Mouse (Mus musculus): ENCODE data around the gene Cluh. TPM values are rescaled to one million over a fixed set of nuclear protein-coding genes. Genes with fewer than 3 reads are reported as not detected.

Cluh gene
- polyA plus RNA-seq, 1 experiment: 119 TPM

DNA sequence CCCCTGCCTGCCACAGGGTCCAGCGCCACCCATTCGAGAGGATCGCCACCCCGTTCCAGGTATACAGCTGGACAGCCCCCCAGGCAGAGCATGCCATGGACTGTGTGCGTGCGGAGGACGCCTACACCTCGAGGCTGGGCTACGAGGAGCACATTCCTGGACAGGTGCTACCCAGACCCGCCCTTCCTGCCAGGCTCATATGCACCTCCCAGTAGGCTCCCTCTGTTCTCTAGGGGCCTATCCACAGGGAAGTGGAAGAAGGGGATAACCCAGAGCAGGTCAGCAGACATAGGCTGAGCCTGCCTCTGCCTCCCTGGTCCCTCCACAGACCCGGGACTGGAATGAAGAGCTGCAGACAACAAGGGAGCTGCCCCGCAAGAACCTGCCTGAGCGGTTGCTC is 11.0 kb downstream of the Cluh start:
- TF ChIP-seq POLR2A (IDR thresholded peaks at IDR 0.05; ENCODE audit: low read depth, low read length) (no peak), CTCF (conservative IDR thresholded peaks at IDR 0.05; ENCODE audit: insufficient read depth, insufficient read length, low read depth, low read length) (no peak)
- Histone ChIP-seq H3K4me3 (ENCODE audit: insufficient read depth, low read depth, low read length) (no peak overlapping the region), H3K36me3 (ENCODE audit: control insufficient read depth, insufficient read depth, low read length) (peaks cover 7% of the 10 kb centered on the region), H3K27ac (ENCODE audit: insufficient read depth, low read depth, low read length) (no peak overlapping the region), H3K27me3 (replicated peaks; ENCODE audit: control insufficient read depth, insufficient read depth, low read length) (no peaks in the 10 kb centered on the region), H3K4me1 (ENCODE audit: control insufficient read depth, insufficient read depth, low read length) (no peaks in the 10 kb centered on the region)
- 95% methylated on average over 13 of the region's 13 CpGs for WGBS
- no peak for DNase-seq

- WGBS: 86% methylated on average over 19 of the region's 19 CpGs
- no peaks in the 10 kb centered on the region for H3K4me1 ChIP-seq (ENCODE audit: control insufficient read depth, insufficient read depth, low read length)
- H3K27me3 ChIP-seq (replicated peaks; ENCODE audit: control insufficient read depth, insufficient read depth, low read length): no peaks in the 10 kb centered on the region
- no peak overlapping the region for H3K4me3 ChIP-seq (ENCODE audit: insufficient read depth, low read depth, low read length)
- no peak for TF ChIP-seq CTCF (conservative IDR thresholded peaks at IDR 0.05; ENCODE audit: insufficient read depth, insufficient read length, low read depth, low read length)
- no peak for TF ChIP-seq POLR2A (IDR thresholded peaks at IDR 0.05; ENCODE audit: low read depth, low read length)
- H3K27ac ChIP-seq (ENCODE audit: insufficient read depth, low read depth, low read length): no peak overlapping the region
- H3K36me3 ChIP-seq (ENCODE audit: control insufficient read depth, insufficient read depth, low read length): peaks cover 7% of the 10 kb centered on the region
- DNase-seq: no peak
These were observed 12.3 kb downstream of the Cluh start for GRCm38 (mm10) chr11:74661641-74662040.

GRCm38 (mm10) chr11:74662221-74662620 is 12.9 kb downstream of the Cluh start:
- no peak for DNase-seq
- Histone ChIP-seq H3K27ac (ENCODE audit: insufficient read depth, low read depth, low read length) (no peak overlapping the region), H3K27me3 (replicated peaks; ENCODE audit: control insufficient read depth, insufficient read depth, low read length) (no peaks in the 10 kb centered on the region), H3K36me3 (ENCODE audit: control insufficient read depth, insufficient read depth, low read length) (peaks cover 4% of the 10 kb centered on the region), H3K4me3 (ENCODE audit: insufficient read depth, low read depth, low read length) (no peak overlapping the region), H3K4me1 (ENCODE audit: control insufficient read depth, insufficient read depth, low read length) (no peaks in the 10 kb centered on the region)
- 79% methylated on average over 6 of the region's 6 CpGs for WGBS
- TF ChIP-seq POLR2A (IDR thresholded peaks at IDR 0.05; ENCODE audit: low read depth, low read length) (no peak), CTCF (conservative IDR thresholded peaks at IDR 0.05; ENCODE audit: insufficient read depth, insufficient read length, low read depth, low read length) (no peak)

DNA sequence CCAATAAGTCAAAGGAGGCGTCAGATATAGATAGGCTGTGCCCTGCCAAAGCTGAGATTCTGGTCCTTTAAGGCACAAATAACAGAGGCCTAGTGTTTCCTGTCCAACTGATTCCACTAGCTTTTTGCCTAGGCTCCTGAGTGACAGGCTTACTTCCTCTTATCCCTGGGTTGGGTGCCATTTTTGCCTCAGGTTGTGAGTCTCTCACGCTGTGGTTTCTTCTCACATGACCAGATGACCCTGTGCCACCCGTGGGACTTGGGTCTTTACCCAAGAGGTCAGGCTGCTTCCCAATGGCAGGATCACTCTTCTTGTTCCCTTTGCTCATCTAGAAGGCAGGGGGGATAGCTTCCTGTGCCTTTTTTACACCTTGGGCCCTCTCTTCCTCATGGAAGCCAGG is 15.0 kb downstream of the Cluh start:
- no peak for DNase-seq
- peaks cover 3% of the 10 kb centered on the region for H3K36me3 ChIP-seq (ENCODE audit: control insufficient read depth, insufficient read depth, low read length)
- 58% methylated on average over 3 of the region's 3 CpGs for WGBS
- no peak overlapping the region for H3K27ac ChIP-seq (ENCODE audit: insufficient read depth, low read depth, low read length)
- H3K4me3 ChIP-seq (ENCODE audit: insufficient read depth, low read depth, low read length): no peak overlapping the region
- no peak for TF ChIP-seq POLR2A (IDR thresholded peaks at IDR 0.05; ENCODE audit: low read depth, low read length)
- TF ChIP-seq CTCF (conservative IDR thresholded peaks at IDR 0.05; ENCODE audit: insufficient read depth, insufficient read length, low read depth, low read length): no peak
- no peaks in the 10 kb centered on the region for H3K27me3 ChIP-seq (replicated peaks; ENCODE audit: control insufficient read depth, insufficient read depth, low read length)
- H3K4me1 ChIP-seq (ENCODE audit: control insufficient read depth, insufficient read depth, low read length): no peaks in the 10 kb centered on the region

GRCm38 (mm10) chr11:74664906-74665305 is 15.6 kb downstream of the Cluh start:
- no peak for DNase-seq
- 78% methylated on average over 8 of the region's 8 CpGs for WGBS
- H3K4me1 ChIP-seq (ENCODE audit: control insufficient read depth, insufficient read depth, low read length): no peaks in the 10 kb centered on the region
- no peaks in the 10 kb centered on the region for H3K27me3 ChIP-seq (replicated peaks; ENCODE audit: control insufficient read depth, insufficient read depth, low read length)
- TF ChIP-seq POLR2A (IDR thresholded peaks at IDR 0.05; ENCODE audit: low read depth, low read length) (no peak), CTCF (conservative IDR thresholded peaks at IDR 0.05; ENCODE audit: insufficient read depth, insufficient read length, low read depth, low read length) (no peak)
- no peak overlapping the region for H3K27ac ChIP-seq (ENCODE audit: insufficient read depth, low read depth, low read length)
- H3K36me3 ChIP-seq (ENCODE audit: control insufficient read depth, insufficient read depth, low read length): peaks cover 3% of the 10 kb centered on the region
- H3K4me3 ChIP-seq (ENCODE audit: insufficient read depth, low read depth, low read length): no peak overlapping the region

- Histone ChIP-seq H3K27me3 (replicated peaks; ENCODE audit: control insufficient read depth, insufficient read depth, low read length) (no peaks in the 10 kb centered on the region), H3K4me1 (ENCODE audit: control insufficient read depth, insufficient read depth, low read length) (no peaks in the 10 kb centered on the region), H3K36me3 (ENCODE audit: control insufficient read depth, insufficient read depth, low read length) (peaks cover 3% of the 10 kb centered on the region), H3K4me3 (ENCODE audit: insufficient read depth, low read depth, low read length) (no peak overlapping the region), H3K27ac (ENCODE audit: insufficient read depth, low read depth, low read length) (no peak overlapping the region)
- TF ChIP-seq POLR2A (IDR thresholded peaks at IDR 0.05; ENCODE audit: low read depth, low read length) (no peak), CTCF (conservative IDR thresholded peaks at IDR 0.05; ENCODE audit: insufficient read depth, insufficient read length, low read depth, low read length) (no peak)
- 82% methylated on average over 17 of the region's 17 CpGs for WGBS
- no peak for DNase-seq
These were observed 16.5 kb downstream of the Cluh start for GRCm38 (mm10) chr11:74665631-74666283.

DNA sequence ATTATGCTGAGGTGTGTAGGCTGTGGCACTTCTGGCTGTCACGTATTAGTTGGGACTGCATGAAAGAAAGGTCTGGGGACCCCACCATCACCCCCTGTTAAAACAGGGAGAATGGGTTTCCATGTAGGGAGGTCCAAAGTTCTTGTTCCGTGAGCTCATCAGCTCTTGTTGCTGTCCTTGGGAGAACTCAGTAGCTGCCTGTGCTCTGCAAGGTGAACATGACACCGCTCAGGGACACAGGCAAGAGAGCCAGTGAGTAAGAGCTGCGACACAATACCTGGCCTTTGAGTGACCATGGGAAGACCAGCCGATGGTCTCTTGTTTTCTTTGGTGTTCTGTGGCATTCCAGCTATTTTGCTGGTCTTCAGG is 17.0 kb downstream of the Cluh start:
- peaks cover 3% of the 10 kb centered on the region for H3K36me3 ChIP-seq (ENCODE audit: control insufficient read depth, insufficient read depth, low read length)
- 76% methylated on average over 5 of the region's 5 CpGs for WGBS
- DNase-seq: no peak
- no peaks in the 10 kb centered on the region for H3K27me3 ChIP-seq (replicated peaks; ENCODE audit: control insufficient read depth, insufficient read depth, low read length)
- H3K4me1 ChIP-seq (ENCODE audit: control insufficient read depth, insufficient read depth, low read length): no peaks in the 10 kb centered on the region
- no peak for TF ChIP-seq CTCF (conservative IDR thresholded peaks at IDR 0.05; ENCODE audit: insufficient read depth, insufficient read length, low read depth, low read length)
- TF ChIP-seq POLR2A (IDR thresholded peaks at IDR 0.05; ENCODE audit: low read depth, low read length): no peak
- H3K27ac ChIP-seq (ENCODE audit: insufficient read depth, low read depth, low read length): no peak overlapping the region
- H3K4me3 ChIP-seq (ENCODE audit: insufficient read depth, low read depth, low read length): no peak overlapping the region

Measured in kidney, adult 2 months (tissue).